Comparison of ENCODE assay signal across 10 mouse cellular contexts in genomic region chr12:82245219-82245618, GRCm38 (mm10).
DNase-seq lines count a peak whose midpoint lies in the region; ATAC-seq and TF ChIP-seq lines count a peak whose summit lies in the region.
"Had no signal": no experiment of that assay in that cellular context is flagged by ENCODE, and none has a peak within 500 bp of the region (broad histone marks: within the 10 kb centered on the region; RNA-seq: fewer than 3 reads in every experiment).

No protein-coding gene starts in this region.

- no peaks in the 10 kb centered on the region for H3K79me2 ChIP-seq in CH12.LX (replicated peaks; ENCODE audit: control insufficient read depth, extremely low read depth, insufficient read depth, poor library complexity, severe bottlenecking)

- H3K27me3 ChIP-seq in CH12.LX (replicated peaks), result no peaks in the 10 kb centered on the region
- H3K27me3 ChIP-seq: hindbrain, embryonic 12.5 days had no signal

- H3K9me3 ChIP-seq in CH12.LX (replicated peaks; ENCODE audit: low read length), result peaks cover 10% of the 10 kb centered on the region
- H3K9me3 ChIP-seq: hindbrain, embryonic 12.5 days had no signal

- TF ChIP-seq CTCF in CH12.LX (conservative IDR thresholded peaks at IDR 0.05 in 1 of 2, IDR thresholded peaks at IDR 0.05 in 1 of 2; ENCODE audit: low read depth in 2 of 2, low read length in 2 of 2), result no peak

- DNase-seq in lung, postnatal 25 days (ENCODE audit: low spot score), result peak; percentile 26
- DNase-seq in lung, postnatal 10 days, result no peak
- DNase-seq in CH12.LX (ENCODE audit: extremely low read depth), result peak; percentile 79
- peak; percentile 71 for DNase-seq in naive thymus-derived CD4-positive, alpha-beta T cell, adult 2 months (ENCODE audit: low read depth)
- DNase-seq in layer of hippocampus, adult 9-10 months (ENCODE audit: low spot score), result no peak
- no peak for DNase-seq in Muller cell, postnatal 12 days (ENCODE audit: inconsistent ontology term)
- no peak for DNase-seq in layer of hippocampus, adult 11-12 months (ENCODE audit: low spot score)
- DNase-seq: lung, postnatal 4 days had no signal

- TF ChIP-seq POLR2A in CH12.LX (IDR thresholded peaks at IDR 0.05; ENCODE audit: low read depth, low read length), result no peak

- H3K9ac ChIP-seq in CH12.LX (ENCODE audit: insufficient read depth, low read depth), result peak overlapping the region; percentile 48
- H3K9ac ChIP-seq: hindbrain, embryonic 12.5 days had no signal

- H3K4me3 ChIP-seq in CH12.LX (replicated peaks in 1 of 3; ENCODE audit: low read depth in 2 of 3, low read length in 2 of 3, poor library complexity in 1 of 3), result peak overlapping the region; percentile 26 to 47 (median 40)
- H3K4me3 ChIP-seq: hindbrain, embryonic 12.5 days had no signal

- dilution Hi-C loops in CH12.LX (cut with MboI; ENCODE audit: extremely low pct_ligation_motif_present, extremely low pct_unique_long_range_greater_than_20kb, low sequenced_read_pairs), result no loop called here

- ATAC-seq in inflammation-experienced regulatory T-cells, adult 6 months, result peak; percentile 93

- peak overlapping the region; percentile 64 for H3K27ac ChIP-seq in CH12.LX (ENCODE audit: insufficient read depth, low read depth)
- H3K27ac ChIP-seq: hindbrain, embryonic 12.5 days had no signal

- peak; percentile 79 for TF ChIP-seq EP300 in CH12.LX (IDR thresholded peaks at IDR 0.05; ENCODE audit: low read length)

- TF ChIP-seq RAD21 in CH12.LX (IDR thresholded peaks at IDR 0.05; ENCODE audit: low read depth, low read length), result no peak

- peaks cover 4 to 50% of the 10 kb centered on the region in 2 experiments; a peak in 3 of 4 replicates for H3K4me1 ChIP-seq in CH12.LX (ENCODE audit: control insufficient read depth in 1 of 2, insufficient read depth in 2 of 2)
- H3K4me1 ChIP-seq: hindbrain, embryonic 12.5 days had no signal

- H3K36me3 ChIP-seq in CH12.LX (replicated peaks in 1 of 2; ENCODE audit: control insufficient read depth in 1 of 2, insufficient read depth in 1 of 2, low read length in 1 of 2), result peaks cover 0 to 21% of the 10 kb centered on the region in 2 experiments
- H3K36me3 ChIP-seq: hindbrain, embryonic 12.5 days had no signal

- in situ Hi-C loops in CH12.LX (cut with MboI; ENCODE audit: low pct_ligation_motif_present, low pct_unique_long_range_greater_than_20kb, low sequenced_read_pairs), result no loop called here

- H3K4me2 ChIP-seq in CH12.LX (ENCODE audit: insufficient read depth, low read depth, poor library complexity, severe bottlenecking), result peak overlapping the region; percentile 100
- H3K4me2 ChIP-seq: hindbrain, embryonic 12.5 days had no signal

TF ChIP-seq in CH12.LX, 34 proteins besides CTCF, POLR2A, EP300 and RAD21:
- no peak for TF ChIP-seq HCFC1 (IDR thresholded peaks at IDR 0.05; ENCODE audit: low read depth, low read length)
- 0 out of 2 replicates have a peak, but pooled peaks have one; percentile 37 for TF ChIP-seq CHD2 (IDR thresholded peaks at IDR 0.05; ENCODE audit: low read length)
- no peak for TF ChIP-seq KAT2A (IDR thresholded peaks at IDR 0.05; ENCODE audit: insufficient replicate concordance, low read length)
- no peak for TF ChIP-seq MAZ (IDR thresholded peaks at IDR 0.05; ENCODE audit: low read depth, low read length)
- TF ChIP-seq CHD1 (IDR thresholded peaks at IDR 0.05; ENCODE audit: low read depth, low read length), result no peak
- no peak for TF ChIP-seq SMC3 (IDR thresholded peaks at IDR 0.05; ENCODE audit: low read depth, low read length)
- no peak for TF ChIP-seq USF1 (IDR thresholded peaks at IDR 0.05; ENCODE audit: low read depth, low read length)
- TF ChIP-seq ZKSCAN1 (IDR thresholded peaks at IDR 0.05; ENCODE audit: borderline replicate concordance, low read depth, low read length), result no peak
- peak; percentile 28; the same call in 1 of the 2 replicates for TF ChIP-seq JUN (IDR thresholded peaks at IDR 0.05; ENCODE audit: insufficient read depth, low read depth, low read length)
- TF ChIP-seq ETS1 (conservative IDR thresholded peaks at IDR 0.05; ENCODE audit: low read depth, low read length), result peak; percentile 79
- peak; percentile 59; the same call in 1 of the 2 replicates for TF ChIP-seq BHLHE40 (IDR thresholded peaks at IDR 0.05; ENCODE audit: low read depth, low read length)
- peak; percentile 49; the same call in 1 of the 2 replicates for TF ChIP-seq TCF12 (IDR thresholded peaks at IDR 0.05; ENCODE audit: low read depth, low read length)
- peak; percentile 72 for TF ChIP-seq IRF4 (IDR thresholded peaks at IDR 0.05; ENCODE audit: low read depth, low read length)
- no peak for TF ChIP-seq MAX (IDR thresholded peaks at IDR 0.05; ENCODE audit: low read length)
- TF ChIP-seq JUND (conservative IDR thresholded peaks at IDR 0.05; ENCODE audit: low read depth, low read length), result peak; percentile 55; the same call in 1 of the 2 replicates
- TF ChIP-seq MXI1 (IDR thresholded peaks at IDR 0.05; ENCODE audit: low read depth, low read length), result no peak
- peak; percentile 87; the same call in 1 of the 2 replicates for TF ChIP-seq MAFK (IDR thresholded peaks at IDR 0.05; ENCODE audit: insufficient replicate concordance, low read length)
- no peak for TF ChIP-seq RCOR1 (conservative IDR thresholded peaks at IDR 0.05; ENCODE audit: low read depth, low read length)
- no peak for TF ChIP-seq ZC3H11A (IDR thresholded peaks at IDR 0.05; ENCODE audit: low read depth, low read length)
- TF ChIP-seq TBP (conservative IDR thresholded peaks at IDR 0.05; ENCODE audit: low read depth, low read length), result no peak
- no peak for TF ChIP-seq UBTF (IDR thresholded peaks at IDR 0.05; ENCODE audit: low read depth, low read length)
- no peak for TF ChIP-seq ZNF384 (IDR thresholded peaks at IDR 0.05; ENCODE audit: low read depth, low read length)
- no peak for TF ChIP-seq E2F4 (IDR thresholded peaks at IDR 0.05; ENCODE audit: insufficient replicate concordance, low read depth, low read length)
- TF ChIP-seq MEF2A (IDR thresholded peaks at IDR 0.05; ENCODE audit: borderline replicate concordance, low read depth, low read length), result peak; percentile 55; the same call in 1 of the 2 replicates

Comparison
In these comparisons a context has a peak if more than half of its experiments do, and no peak if none do; other contexts are left out.
1. DNase-seq: peak in lung, postnatal 25 days (single experiment), CH12.LX (single experiment) and naive thymus-derived CD4-positive, alpha-beta T cell, adult 2 months (single experiment); none in lung, postnatal 10 days (single experiment), layer of hippocampus, adult 9-10 months (single experiment), Muller cell, postnatal 12 days (single experiment) and layer of hippocampus, adult 11-12 months (single experiment).